Mouse (Mus musculus): Measurements from ENCODE around the gene Utp15. TPM values are rescaled to one million over a fixed set of nuclear protein-coding genes. Genes with fewer than 3 reads are reported as not detected.

Gene Utp15
- total RNA-seq, 2 experiments from 2014 or later, result 2.6 to 4.0 TPM

Other genes starting within 250 kb of the Utp15 start
- gene Arhgef28, start 56.6 kb downstream of the Utp15 start, total RNA-seq (2021), result 1 to 10 TPM; 2.8 to 3.7 TPM
- gene Ankra2, start within 50 bp of the Utp15 start, total RNA-seq (2021), result 10 to 100 TPM; 11.5 to 14.2 TPM
- gene Gm21976, start 16.8 kb upstream of the Utp15 start, total RNA-seq (2021), result not detected
- 100 to 1,000 TPM; 186 to 222 TPM for gene Btf3, start 54.0 kb upstream of the Utp15 start, total RNA-seq (2021)
- gene Foxd1, start 91.2 kb upstream of the Utp15 start, total RNA-seq (2021), result under 1 TPM in 1 of 2 experiments, not detected in 1; 0.17 TPM
- gene Gm10320, start 229.0 kb upstream of the Utp15 start, total RNA-seq (2021), result not detected